Mouse (Mus musculus) forebrain, embryonic 11.5 days (tissue): Measurements from ENCODE around the gene Rnf208. TPM values are rescaled to one million over a fixed set of nuclear protein-coding genes. Genes with fewer than 3 reads are reported as not detected.

Experiments used
- ATAC-seq: fragments of 200-750 bp; cut with Nextera tagmentation; replicated peaks from 2 replicates; pipeline ENCODE4 v1.8.0; 2017; ENCODE audit warnings: moderate TSS enrichment; ENCODE audit not compliant: low FRiP score
- DNase-seq: peaks from one replicate; pipeline ENCODE4 v3.0.0-alpha.2; 2017; ENCODE audit warnings: low spot score
- H3K27ac ChIP-seq: fragments of 300-500 bp; sonication (generic); 2 replicates; pipeline ENCODE4 v1.5.1; 2014; ENCODE audit warnings: low read depth, low read length
- H3K27me3 ChIP-seq: fragments of 300-500 bp; sonication (generic); 2 replicates; pipeline ENCODE4 v1.6.1; 2014; ENCODE audit warnings: mild to moderate bottlenecking, low read length, mixed read lengths; ENCODE audit not compliant: control insufficient read depth, insufficient read depth
- H3K36me3 ChIP-seq: fragments of 300-500 bp; sonication (generic); 2 replicates; pipeline ENCODE4 v1.6.1; 2014; ENCODE audit warnings: mild to moderate bottlenecking, low read length, moderate library complexity, mixed read lengths; ENCODE audit not compliant: control insufficient read depth, insufficient read depth
- H3K4me1 ChIP-seq: fragments of 300-500 bp; sonication (generic); replicated peaks from 2 replicates; pipeline ENCODE4 v1.6.1; 2014; ENCODE audit warnings: low read length, mixed read lengths; ENCODE audit not compliant: control insufficient read depth, insufficient read depth
- H3K4me2 ChIP-seq: fragments of 300-500 bp; sonication (generic); 2 replicates; pipeline ENCODE4 v1.6.1; 2014; ENCODE audit warnings: low read depth, mild to moderate bottlenecking, low read length, moderate library complexity, mixed read lengths; ENCODE audit not compliant: severe bottlenecking
- H3K4me3 ChIP-seq: fragments of 300-500 bp; sonication (generic); 2 replicates; pipeline ENCODE4 v1.5.1; 2014; ENCODE audit warnings: low read depth, low read length
- H3K9ac ChIP-seq: fragments of 300-500 bp; sonication (generic); 2 replicates; pipeline ENCODE4 v1.6.1; 2014; ENCODE audit warnings: low read length
- H3K9me3 ChIP-seq: fragments of 300-500 bp; sonication (generic); 2 replicates; pipeline ENCODE4 v1.6.1; 2016; ENCODE audit warnings: low read length, mixed read lengths; ENCODE audit not compliant: control insufficient read depth
- WGBS: fragments of 180-500 bp; shearing (Covaris S2); extraction: QIAGEN DNeasy Blood & Tissue Kit; methylation state at CpG from one replicate; pipeline ENCODE4 v1.1.7; 2014; 5-methylcytosine and 5-hydroxymethylcytosine counted together
- polyA plus RNA-seq: library from polyadenylated mRNA; unstranded; fragments of >200 nt; fragmentation: Nextera tagmentation; extraction: Ambion mirVana; gene quantifications from 2 replicates; pipeline ENCODE4 v1.2.1, GENCODE M21; 2014

The Rnf208 gene
- polyA plus RNA-seq, 1 experiment from 2014 or later = 33.0 TPM

- ATAC-seq (no peak), DNase-seq (no peak)
- Histone ChIP-seq H3K9ac (no peak overlapping the region), H3K36me3 (peaks cover 17% of the 10 kb centered on the region), H3K9me3 (no peaks in the 10 kb centered on the region), H3K4me1 (no peaks in the 10 kb centered on the region), H3K27ac (no peak overlapping the region), H3K27me3 (peaks cover 10% of the 10 kb centered on the region), H3K4me3 (no peak overlapping the region), H3K4me2 (no peak overlapping the region)
- WGBS = 94% methylated on average over 2 of the region's 2 CpGs
Measured at GRCm38 (mm10) chr2:25200631-25201030, 41.4 kb upstream of the Rnf208 start.

- no peaks in the 10 kb centered on the region for H3K27me3 ChIP-seq
- no peak overlapping the region for H3K27ac ChIP-seq
- DNase-seq (no peak), ATAC-seq (no peak)
- peaks cover 22% of the 10 kb centered on the region for H3K36me3 ChIP-seq
- H3K4me1 ChIP-seq = no peaks in the 10 kb centered on the region
- H3K9ac ChIP-seq = no peak overlapping the region
- WGBS = 65% methylated on average over 4 of the region's 4 CpGs
- no peaks in the 10 kb centered on the region for H3K9me3 ChIP-seq
- H3K4me3 ChIP-seq = no peak overlapping the region
- H3K4me2 ChIP-seq = no peak overlapping the region
Measured at GRCm38 (mm10) chr2:25203631-25204214, 38.3 kb upstream of the Rnf208 start.

- WGBS = 85% methylated on average over 1 of the region's 1 CpGs
- Histone ChIP-seq H3K4me1 (peaks cover 6% of the 10 kb centered on the region; the same call in 1 of the 2 replicates), H3K4me2 (no peak overlapping the region), H3K27me3 (no peaks in the 10 kb centered on the region), H3K9ac (no peak overlapping the region), H3K9me3 (no peaks in the 10 kb centered on the region), H3K4me3 (no peak overlapping the region), H3K36me3 (peaks cover 11% of the 10 kb centered on the region; the same call in 1 of the 2 replicates), H3K27ac (no peak overlapping the region)
- ATAC-seq = no peak
- no peak for DNase-seq
Measured at GRCm38 (mm10) chr2:25207593-25207992, 34.5 kb upstream of the Rnf208 start.

- H3K36me3 ChIP-seq = peaks cover 5% of the 10 kb centered on the region; the same call in 1 of the 2 replicates
- H3K4me1 ChIP-seq = peaks cover 6% of the 10 kb centered on the region; the same call in 1 of the 2 replicates
- peak overlapping the region; percentile 57 for H3K27ac ChIP-seq
- 1% methylated on average over 24 of the region's 24 CpGs for WGBS
- peak overlapping the region; percentile 75 for H3K4me2 ChIP-seq
- no peak for DNase-seq
- peak; percentile 2; the same call in 1 of the 2 replicates for ATAC-seq
- H3K9ac ChIP-seq = peak overlapping the region; percentile 89
- H3K4me3 ChIP-seq = peak overlapping the region; percentile 78
- H3K27me3 ChIP-seq = no peaks in the 10 kb centered on the region
- no peaks in the 10 kb centered on the region for H3K9me3 ChIP-seq
Measured at GRCm38 (mm10) chr2:25210686-25211085, 31.4 kb upstream of the Rnf208 start.

- Histone ChIP-seq H3K27me3 (no peaks in the 10 kb centered on the region), H3K4me3 (peak within 1 kb of the TSS; percentile 78), H3K27ac (peak within 1 kb of the TSS; percentile 57), H3K9ac (peak within 1 kb of the TSS; percentile 89), H3K36me3 (no peaks in the 10 kb centered on the region), H3K4me1 (peaks cover 6% of the 10 kb centered on the region; the same call in 1 of the 2 replicates), H3K4me2 (peak within 1 kb of the TSS; percentile 75), H3K9me3 (no peaks in the 10 kb centered on the region)
- DNase-seq = peak; percentile 95
- WGBS = under 1% methylated on average over 43 of the region's 44 CpGs
- peak; percentile 95 for ATAC-seq
Measured at GRCm38 (mm10) chr2:25211121-25211670, 30.9 kb upstream of the Rnf208 start, which contains the start of gene Nelfb. Nelfb (minus strand) TSS chr2:25211489.

GRCm38 (mm10) chr2:25213266-25213865 is 28.7 kb upstream of the Rnf208 start:
- H3K27ac ChIP-seq = no peak overlapping the region
- H3K4me3 ChIP-seq = no peak overlapping the region
- no peaks in the 10 kb centered on the region for H3K9me3 ChIP-seq
- WGBS = 69% methylated on average over 23 of the region's 23 CpGs
- DNase-seq (no peak), ATAC-seq (no peak)
- H3K27me3 ChIP-seq = no peaks in the 10 kb centered on the region
- H3K4me2 ChIP-seq = no peak overlapping the region
- peaks cover 6% of the 10 kb centered on the region; the same call in 1 of the 2 replicates for H3K4me1 ChIP-seq
- no peak overlapping the region for H3K9ac ChIP-seq
- H3K36me3 ChIP-seq = no peaks in the 10 kb centered on the region

GRCm38 (mm10) chr2:25214444-25214843 is 27.6 kb upstream of the Rnf208 start, which contains the start of gene Stpg3:
Stpg3 (minus strand) TSS chr2:25214637.
- Histone ChIP-seq H3K9ac (no peak within 1 kb of the TSS), H3K36me3 (no peaks in the 10 kb centered on the region), H3K9me3 (no peaks in the 10 kb centered on the region), H3K27ac (no peak within 1 kb of the TSS), H3K4me1 (peaks cover 6% of the 10 kb centered on the region; the same call in 1 of the 2 replicates), H3K4me3 (no peak within 1 kb of the TSS), H3K27me3 (no peaks in the 10 kb centered on the region), H3K4me2 (no peak within 1 kb of the TSS)
- 78% methylated on average over 3 of the region's 3 CpGs for WGBS
- no peak for ATAC-seq
- DNase-seq = no peak

GRCm38 (mm10) chr2:25217666-25218065 is 24.4 kb upstream of the Rnf208 start:
- Histone ChIP-seq H3K27ac (no peak overlapping the region), H3K9me3 (no peaks in the 10 kb centered on the region), H3K9ac (no peak overlapping the region), H3K4me2 (no peak overlapping the region), H3K36me3 (no peaks in the 10 kb centered on the region), H3K27me3 (no peaks in the 10 kb centered on the region), H3K4me1 (no peaks in the 10 kb centered on the region), H3K4me3 (no peak overlapping the region)
- 65% methylated on average over 2 of the region's 2 CpGs for WGBS
- no peak for DNase-seq
- no peak for ATAC-seq
